Mouse (Mus musculus) heart, embryonic 10.5 days (tissue): ENCODE measurements around the gene Myl6. TPM values are rescaled to one million over a fixed set of nuclear protein-coding genes. Genes with fewer than 3 reads are reported as not detected.
"Not testable (repeated sequence)": the region's sequence is repeated elsewhere in the genome, so short reads cannot be mapped to it uniquely, and the experiment has no call there.

ENCODE experiments used
- DNase-seq: peaks from one replicate; pipeline ENCODE4 v3.0.0-alpha.2; 2017; ENCODE audit warnings: low spot score
- H3K27ac ChIP-seq: fragments of 300-500 bp; sonication (generic); 2 replicates; pipeline ENCODE4 v1.5.1; 2016; ENCODE audit warnings: mild to moderate bottlenecking
- H3K27me3 ChIP-seq: fragments of 300-500 bp; sonication (generic); 2 replicates; pipeline ENCODE4 v1.6.1; 2016; ENCODE audit warnings: mild to moderate bottlenecking; ENCODE audit not compliant: poor library complexity, insufficient read depth, severe bottlenecking
- H3K36me3 ChIP-seq: fragments of 300-500 bp; sonication (generic); 2 replicates; pipeline ENCODE4 v1.6.1; 2016; ENCODE audit warnings: mild to moderate bottlenecking, moderate library complexity
- H3K4me1 ChIP-seq: fragments of 300-500 bp; sonication (generic); 2 replicates; pipeline ENCODE4 v1.6.1; 2016; ENCODE audit warnings: mild to moderate bottlenecking
- H3K4me3 ChIP-seq: fragments of 300-500 bp; sonication (generic); 2 replicates; pipeline ENCODE4 v1.5.1; 2016; ENCODE audit warnings: mild to moderate bottlenecking, moderate library complexity
- H3K9me3 ChIP-seq: fragments of 300-500 bp; sonication (generic); 2 replicates; pipeline ENCODE4 v1.6.1; 2016; ENCODE audit warnings: mild to moderate bottlenecking, moderate library complexity
- WGBS: fragments of 180-500 bp; shearing (Covaris S2); methylation state at CpG from one replicate; pipeline ENCODE4 v1.1.7; 2016; 5-methylcytosine and 5-hydroxymethylcytosine counted together
- polyA plus RNA-seq: library from polyadenylated mRNA; unstranded; fragments of >200 nt; fragmentation: Nextera tagmentation; extraction: Ambion mirVana; gene quantifications from 2 replicates; pipeline ENCODE4 v1.2.1, GENCODE M21; 2016

Gene Myl6
- polyA plus RNA-seq, 1 experiment from 2014 or later: 1,508 TPM

DNA sequence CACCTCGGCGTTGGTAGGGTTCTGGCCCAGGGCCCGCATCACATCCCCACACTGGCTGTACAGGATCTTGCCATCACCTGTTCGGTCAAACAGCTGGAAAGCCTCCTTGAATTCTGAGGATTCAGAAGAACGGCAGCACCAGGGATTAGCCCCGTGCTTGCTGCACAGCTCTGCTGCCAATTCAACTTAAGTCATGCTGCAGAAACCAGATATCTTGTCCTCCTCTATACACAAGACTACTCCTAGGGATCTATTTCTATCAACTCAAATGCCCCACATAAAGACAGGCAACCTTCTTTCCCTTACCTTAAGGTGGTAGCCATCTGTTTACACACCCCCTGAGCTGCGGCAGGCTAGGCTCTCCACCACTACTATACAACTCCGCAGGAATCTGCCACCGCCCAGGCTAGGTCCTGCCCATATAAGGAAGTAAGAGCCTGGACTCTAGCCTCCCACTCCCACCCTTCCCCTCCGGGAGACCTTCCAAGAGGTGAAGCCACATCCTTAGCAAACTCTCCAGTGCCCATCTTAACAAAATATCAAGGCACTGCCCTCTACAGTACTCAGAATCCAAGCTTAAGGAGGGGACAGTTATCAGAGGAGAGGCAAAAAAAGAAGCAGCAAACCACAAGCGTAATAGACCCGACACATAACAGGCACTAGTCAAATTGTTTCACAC is 1.2 kb downstream of the Myl6 start:
- H3K27ac ChIP-seq: peak overlapping the region; percentile 96
- peaks cover 66% of the 10 kb centered on the region for H3K4me1 ChIP-seq
- peak; percentile 92 for DNase-seq
- 18% methylated on average over 12 of the region's 12 CpGs for WGBS
- no peaks in the 10 kb centered on the region for H3K27me3 ChIP-seq
- no peaks in the 10 kb centered on the region for H3K9me3 ChIP-seq
- H3K4me3 ChIP-seq: peak overlapping the region; percentile 89
- H3K36me3 ChIP-seq: peaks cover 45% of the 10 kb centered on the region

DNA sequence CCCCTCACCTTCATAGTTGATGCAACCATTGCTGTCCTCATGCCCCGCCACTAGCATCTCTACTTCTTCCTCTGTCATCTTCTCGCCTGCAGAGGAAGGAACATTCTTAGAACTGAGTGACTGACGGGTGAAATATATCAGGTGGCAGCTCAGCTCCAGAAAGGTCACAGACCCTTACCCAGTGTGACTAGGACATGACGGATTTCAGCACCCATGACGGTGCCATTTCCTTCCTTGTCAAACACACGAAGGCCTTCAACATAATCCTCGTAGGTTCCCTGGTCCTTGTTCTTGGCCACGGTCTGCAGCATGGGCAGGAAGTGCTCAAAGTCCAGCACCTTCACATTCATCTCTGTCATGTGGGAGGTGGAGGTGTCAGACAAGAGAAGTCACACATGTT is 1.9 kb downstream of the Myl6 start:
- H3K36me3 ChIP-seq: peaks cover 52% of the 10 kb centered on the region
- peak overlapping the region; percentile 89 for H3K4me3 ChIP-seq
- H3K27me3 ChIP-seq, H3K9me3 ChIP-seq, DNase-seq: not testable (repeated sequence)
- 52% methylated on average over 8 of the region's 8 CpGs for WGBS
- H3K4me1 ChIP-seq: peaks cover 61% of the 10 kb centered on the region
- H3K27ac ChIP-seq: peak overlapping the region; percentile 96

DNA sequence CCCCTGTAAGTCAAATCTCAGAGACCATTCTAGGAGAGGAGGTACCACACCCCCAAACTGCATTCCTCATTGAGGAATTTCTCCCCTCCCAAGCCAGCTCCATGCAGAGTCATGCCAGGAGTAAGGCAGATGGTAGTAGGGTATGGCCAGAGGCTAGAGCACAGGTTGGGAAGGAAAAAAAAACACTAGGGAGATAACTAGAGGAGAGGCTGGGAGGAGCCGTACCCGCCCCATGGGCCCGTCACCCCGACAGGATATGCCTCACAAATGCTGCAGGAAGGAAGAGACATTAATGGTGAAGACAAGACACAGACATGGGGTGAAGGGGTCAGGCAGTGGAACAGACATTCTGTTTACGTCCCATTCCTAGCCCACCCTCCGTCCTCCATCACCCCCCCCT is 2.5 kb downstream of the Myl6 start:
- 21% methylated on average over 6 of the region's 6 CpGs for WGBS
- H3K27me3 ChIP-seq: no peaks in the 10 kb centered on the region
- no peaks in the 10 kb centered on the region for H3K9me3 ChIP-seq
- H3K27ac ChIP-seq: peak overlapping the region; percentile 96
- DNase-seq: no peak
- peak overlapping the region; percentile 89 for H3K4me3 ChIP-seq
- H3K4me1 ChIP-seq: peaks cover 56% of the 10 kb centered on the region
- peaks cover 56% of the 10 kb centered on the region for H3K36me3 ChIP-seq

DNA sequence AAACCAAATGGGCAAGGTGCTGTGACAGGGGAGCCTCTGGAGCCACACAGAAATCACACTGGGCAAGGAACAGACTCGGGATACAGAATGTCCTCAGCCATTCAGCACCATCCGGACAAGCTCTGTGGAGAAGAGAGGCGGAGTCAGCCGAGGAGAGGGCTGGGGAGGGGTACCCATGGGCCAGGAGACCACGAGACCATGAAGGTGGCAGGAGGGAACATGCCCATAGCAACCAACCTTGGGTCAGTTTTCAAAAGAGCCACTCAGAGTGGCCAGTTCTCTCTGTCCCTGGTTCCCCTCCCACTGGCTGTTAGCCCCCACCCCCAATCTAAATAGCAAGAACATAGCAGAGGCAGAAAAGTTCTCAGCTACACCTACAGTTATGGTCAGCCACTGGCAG is 3.0 kb downstream of the Myl6 start:
- peak overlapping the region; percentile 89 for H3K4me3 ChIP-seq
- no peaks in the 10 kb centered on the region for H3K27me3 ChIP-seq
- H3K27ac ChIP-seq: peak overlapping the region; percentile 96
- no peak for DNase-seq
- H3K4me1 ChIP-seq: peaks cover 50% of the 10 kb centered on the region
- H3K36me3 ChIP-seq: peaks cover 62% of the 10 kb centered on the region
- H3K9me3 ChIP-seq: no peaks in the 10 kb centered on the region
- WGBS: 31% methylated on average over 5 of the region's 5 CpGs

DNA sequence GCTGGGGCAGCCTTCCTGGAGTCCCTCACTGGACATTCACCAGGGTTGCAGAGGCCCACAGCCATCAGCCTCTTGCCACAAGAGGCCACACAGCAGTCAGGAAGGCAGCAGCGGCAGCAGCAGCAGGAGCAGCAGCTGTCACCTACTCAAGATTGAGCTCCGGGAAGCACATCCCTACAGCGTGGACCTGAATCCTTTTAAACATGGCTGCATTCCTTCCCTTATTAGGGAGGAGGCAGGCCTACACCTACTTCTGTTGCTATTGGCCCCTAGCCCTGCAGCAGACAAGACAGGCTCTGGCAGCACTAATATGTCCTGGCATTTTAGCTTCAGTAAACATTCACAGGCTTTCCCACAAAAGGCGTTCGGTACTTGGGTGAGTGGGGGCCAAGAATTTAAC is 3.7 kb downstream of the Myl6 start:
- WGBS: 30% methylated on average over 5 of the region's 5 CpGs
- DNase-seq: peak; percentile 86
- peak overlapping the region; percentile 96 for H3K27ac ChIP-seq
- peaks cover 68% of the 10 kb centered on the region for H3K36me3 ChIP-seq
- H3K9me3 ChIP-seq: no peaks in the 10 kb centered on the region
- H3K4me3 ChIP-seq: peak overlapping the region; percentile 36; the same call in 1 of the 2 replicates
- H3K27me3 ChIP-seq: no peaks in the 10 kb centered on the region
- peaks cover 47% of the 10 kb centered on the region for H3K4me1 ChIP-seq

DNA sequence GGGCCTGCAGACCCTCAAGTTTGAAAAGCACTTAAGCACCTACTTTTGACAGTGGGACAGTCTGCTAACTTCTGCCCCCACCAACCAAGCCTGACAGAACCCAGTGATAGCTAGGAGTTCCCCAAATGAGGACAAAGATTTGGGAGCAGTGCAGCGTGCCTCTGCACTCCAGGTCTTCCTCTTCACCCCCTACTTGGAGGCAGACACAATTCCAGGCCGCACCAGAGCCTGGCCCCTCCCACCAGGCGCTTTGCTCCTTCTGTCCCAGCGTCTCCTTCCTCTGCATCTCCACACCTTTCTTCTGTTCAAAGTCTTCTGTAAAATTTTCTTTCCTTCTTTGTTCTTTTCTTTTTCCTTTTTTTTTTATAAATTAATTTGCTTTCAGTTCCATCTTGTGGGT is 4.2 kb downstream of the Myl6 start:
- Histone ChIP-seq H3K4me1 (peaks cover 42% of the 10 kb centered on the region), H3K27ac (peak overlapping the region; percentile 96), H3K27me3 (no peaks in the 10 kb centered on the region), H3K9me3 (no peaks in the 10 kb centered on the region), H3K36me3 (peaks cover 71% of the 10 kb centered on the region), H3K4me3 (peak overlapping the region; percentile 36)
- 42% methylated on average over 4 of the region's 4 CpGs for WGBS
- no peak for DNase-seq

DNA sequence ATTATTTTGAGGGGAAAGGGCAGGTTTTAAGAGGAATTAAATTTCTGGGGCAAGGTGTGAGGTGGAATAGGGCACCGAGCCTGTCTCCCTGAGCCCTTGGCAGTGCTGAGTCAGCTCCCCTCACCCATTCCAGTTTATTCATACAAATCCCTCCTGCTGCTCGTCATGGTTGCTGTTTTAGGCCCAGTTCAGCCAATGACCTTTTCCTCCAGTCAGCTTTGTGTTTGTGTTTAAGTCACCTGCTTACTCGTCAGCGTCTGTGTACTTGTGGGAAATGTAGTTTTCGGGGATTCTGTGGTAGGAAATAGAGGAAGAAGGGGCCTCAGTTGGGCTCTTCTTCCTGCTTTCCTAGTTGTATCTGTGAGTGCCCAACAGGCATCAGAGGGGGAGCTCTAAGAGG is 4.6 kb downstream of the Myl6 start:
- Histone ChIP-seq H3K4me3 (peak overlapping the region; percentile 1; the same call in 1 of the 2 replicates), H3K9me3 (no peaks in the 10 kb centered on the region), H3K27ac (peak overlapping the region; percentile 96), H3K4me1 (peaks cover 38% of the 10 kb centered on the region), H3K36me3 (peaks cover 75% of the 10 kb centered on the region), H3K27me3 (no peaks in the 10 kb centered on the region)
- WGBS: 59% methylated on average over 5 of the region's 5 CpGs
- no peak for DNase-seq

DNA sequence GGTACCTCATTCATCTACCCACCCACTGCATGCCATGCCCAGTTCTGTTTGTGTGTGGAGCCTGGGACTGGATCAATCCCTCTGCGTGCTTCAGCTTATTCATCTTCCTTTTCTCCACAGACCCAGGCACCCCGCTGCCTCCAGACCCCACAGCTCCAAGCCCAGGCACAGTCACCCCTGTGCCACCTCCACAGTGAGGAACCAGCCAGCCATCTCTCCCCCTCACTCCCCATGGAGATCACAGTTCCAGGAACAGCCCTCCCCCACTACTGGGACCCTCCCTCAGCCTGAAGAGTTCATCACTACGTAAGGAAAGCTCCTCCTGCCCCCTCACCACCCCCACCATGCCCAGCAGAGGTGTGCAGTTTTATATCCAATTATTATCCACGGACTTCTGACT is 5.2 kb downstream of the Myl6 start:
- peaks cover 81% of the 10 kb centered on the region for H3K36me3 ChIP-seq
- no peak for DNase-seq
- H3K4me1 ChIP-seq: peaks cover 37% of the 10 kb centered on the region
- H3K9me3 ChIP-seq: no peaks in the 10 kb centered on the region
- 0 out of 2 replicates have a peak overlapping the region, but pooled peaks have one; percentile 72 for H3K27ac ChIP-seq
- 77% methylated on average over 4 of the region's 4 CpGs for WGBS
- no peak overlapping the region for H3K4me3 ChIP-seq
- H3K27me3 ChIP-seq: no peaks in the 10 kb centered on the region

DNA sequence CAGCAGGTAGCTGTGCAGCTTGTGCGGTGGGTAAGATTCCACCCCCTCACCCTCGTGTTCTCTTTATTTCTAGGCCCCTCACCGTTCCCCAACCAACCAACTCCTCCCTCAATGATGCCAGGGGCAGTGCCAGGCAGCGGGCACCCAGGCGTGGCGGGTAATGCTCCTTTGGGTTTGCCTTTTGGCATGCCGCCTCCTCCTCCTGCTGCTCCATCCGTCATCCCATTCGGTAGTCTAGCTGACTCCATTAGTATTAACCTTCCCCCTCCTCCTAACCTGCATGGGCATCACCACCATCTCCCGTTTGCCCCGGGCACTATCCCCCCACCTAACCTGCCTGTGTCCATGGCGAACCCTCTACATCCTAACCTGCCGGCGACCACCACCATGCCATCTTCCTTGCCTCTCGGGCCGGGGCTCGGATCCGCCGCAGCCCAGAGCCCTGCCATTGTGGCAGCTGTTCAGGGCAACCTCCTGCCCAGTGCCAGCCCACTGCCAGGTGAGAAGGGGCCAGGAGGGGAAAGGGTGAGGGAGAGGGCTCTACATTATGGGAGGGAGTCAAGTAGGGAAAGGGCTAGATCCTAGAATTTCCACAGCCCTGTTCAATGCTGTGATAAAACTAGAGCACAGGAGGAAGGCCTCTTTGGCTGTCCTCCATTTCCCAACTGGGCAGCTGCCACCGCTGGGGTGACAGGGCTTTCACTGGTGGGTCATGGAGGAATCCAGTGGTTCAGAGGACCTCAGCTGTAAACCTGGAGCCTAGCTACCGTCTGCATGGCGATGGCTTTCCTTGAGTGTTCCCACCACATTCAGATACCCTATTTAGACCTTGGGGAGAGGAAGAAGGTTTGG is 5.9 kb downstream of the Myl6 start:
- H3K4me1 ChIP-seq: peaks cover 37% of the 10 kb centered on the region
- no peaks in the 10 kb centered on the region for H3K9me3 ChIP-seq
- no peaks in the 10 kb centered on the region for H3K27me3 ChIP-seq
- peaks cover 88% of the 10 kb centered on the region for H3K36me3 ChIP-seq
- WGBS: 91% methylated on average over 22 of the region's 22 CpGs
- H3K4me3 ChIP-seq: no peak overlapping the region
- no peak overlapping the region for H3K27ac ChIP-seq
- DNase-seq: no peak

DNA sequence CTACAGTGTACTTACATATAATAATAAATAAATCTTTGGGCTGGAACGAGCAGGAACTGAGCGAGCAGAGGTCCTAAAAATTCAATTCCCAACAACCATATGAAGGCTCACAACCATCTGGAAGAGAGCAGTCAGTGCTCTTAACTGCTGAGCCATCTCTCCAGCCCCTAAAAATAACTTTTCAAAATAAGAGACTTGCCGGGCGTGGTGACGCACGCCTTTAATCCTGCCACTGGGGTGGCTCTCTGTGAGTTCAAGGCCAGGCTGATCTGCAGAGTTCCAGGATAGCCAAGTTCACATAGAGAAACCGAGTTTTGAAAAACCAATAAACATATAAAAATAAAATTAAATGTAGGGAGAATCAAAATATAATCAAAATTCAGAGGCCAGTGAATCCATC is 7.6 kb downstream of the Myl6 start:
- peak; percentile 63 for DNase-seq
- Histone ChIP-seq H3K36me3 (peaks cover 97% of the 10 kb centered on the region), H3K4me1 (peaks cover 24% of the 10 kb centered on the region), H3K4me3 (no peak overlapping the region), H3K27ac (no peak overlapping the region), H3K9me3 (no peaks in the 10 kb centered on the region), H3K27me3 (no peaks in the 10 kb centered on the region)
- 83% methylated on average over 7 of the region's 7 CpGs for WGBS

DNA sequence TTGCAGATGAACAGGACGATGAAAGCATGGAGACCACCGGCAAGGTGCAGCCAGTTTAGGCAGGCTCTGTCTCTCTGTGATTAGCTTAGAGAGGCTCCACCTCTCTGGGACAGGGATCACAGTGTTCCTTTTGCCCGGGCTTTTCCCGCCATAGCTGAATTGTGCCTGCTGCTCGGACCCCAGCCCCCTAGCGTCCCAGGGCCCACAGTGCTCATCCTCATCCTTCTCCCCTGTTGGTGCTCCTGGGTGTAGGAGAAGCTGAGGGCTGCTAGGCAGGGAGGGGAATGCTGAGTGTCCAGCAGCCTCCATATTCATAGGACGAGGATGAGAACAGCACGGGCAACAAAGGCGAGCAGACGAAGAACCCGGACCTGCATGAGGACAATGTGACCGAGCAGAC is 19.6 kb downstream of the Myl6 start:
- Histone ChIP-seq H3K27me3 (no peaks in the 10 kb centered on the region), H3K27ac (no peak overlapping the region), H3K9me3 (no peaks in the 10 kb centered on the region), H3K4me3 (no peak overlapping the region), H3K4me1 (no peaks in the 10 kb centered on the region), H3K36me3 (peaks cover 92% of the 10 kb centered on the region)
- no peak for DNase-seq
- 82% methylated on average over 12 of the region's 12 CpGs for WGBS

DNA sequence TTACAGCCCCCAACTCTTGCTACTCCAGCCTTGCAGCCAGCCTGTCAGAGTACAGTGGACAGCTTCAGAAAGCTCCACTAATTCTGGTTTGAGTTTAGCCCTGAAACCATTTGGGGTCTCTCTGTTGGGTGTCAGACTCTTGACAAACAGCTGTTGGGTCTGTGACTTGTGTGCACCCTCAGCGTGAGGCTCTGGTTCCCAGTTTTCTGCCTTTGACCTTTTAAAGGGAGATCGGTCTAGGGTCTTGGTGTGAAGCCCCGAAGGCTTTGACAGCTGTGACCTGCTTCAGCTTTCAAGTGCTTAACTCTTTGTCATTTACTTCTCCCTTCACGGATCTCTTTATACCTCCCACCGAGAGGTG is 33.7 kb downstream of the Myl6 start:
- H3K27me3 ChIP-seq: no peaks in the 10 kb centered on the region
- H3K4me3 ChIP-seq: peak overlapping the region; percentile 90
- H3K27ac ChIP-seq: peak overlapping the region; percentile 98
- no peaks in the 10 kb centered on the region for H3K9me3 ChIP-seq
- no peak for DNase-seq
- 8% methylated on average over 5 of the region's 5 CpGs for WGBS
- peaks cover 10% of the 10 kb centered on the region for H3K4me1 ChIP-seq
- H3K36me3 ChIP-seq: peaks cover 43% of the 10 kb centered on the region
